Mouse (Mus musculus): ENCODE results near the gene Mocs3.

- TF ChIP-seq CTCF (IDR thresholded peaks at IDR 0.05; ENCODE audit: low read depth, low read length) (no peak), TAL1 (conservative IDR thresholded peaks at IDR 0.05; ENCODE audit: low read depth, low read length) (no peak)
Measured at GRCm38 (mm10) chr2:168281582-168281981, 51.2 kb downstream of the Mocs3 start, which contains the start of gene Kcng1.

Data from G1E (cell line).